Mouse (Mus musculus) ES-Bruce4 (cell line): ENCODE measurements at regions not wholly inside any gene's neighbourhood (a gene's known extent, or its start where the extent isn't known, plus 50 kb on each side); places are given as distances from the start of the nearest gene placed in this dataset.

Experiments
- H3K27ac ChIP-seq: 2 replicates; pipeline ENCODE4 v1.5.1; 2012; ENCODE audit warnings: low read length, inconsistent platforms; ENCODE audit not compliant: insufficient read depth
- H3K27me3 ChIP-seq: 2 replicates; pipeline ENCODE4 v1.6.1; 2012; ENCODE audit warnings: mild to moderate bottlenecking, low read length, inconsistent platforms; ENCODE audit not compliant: control insufficient read depth, poor library complexity, insufficient read depth, severe bottlenecking
- H3K36me3 ChIP-seq: 2 replicates; pipeline ENCODE4 v1.6.1; 2012; ENCODE audit warnings: inconsistent platforms, mild to moderate bottlenecking, low read length, moderate library complexity; ENCODE audit not compliant: control insufficient read depth, poor library complexity, insufficient read depth, severe bottlenecking
- H3K4me1 ChIP-seq: one replicate; pipeline ENCODE4 v1.8.1; 2011; ENCODE audit warnings: low read length; ENCODE audit not compliant: control insufficient read depth, insufficient read depth
- H3K4me3 ChIP-seq: 2 replicates; pipeline ENCODE4 v1.5.1; 2011; ENCODE audit warnings: low read depth, mild to moderate bottlenecking, low read length
- H3K9ac ChIP-seq: 2 replicates; pipeline ENCODE4 v1.6.1; 2012; ENCODE audit warnings: low read depth, mild to moderate bottlenecking, inconsistent platforms; ENCODE audit not compliant: poor library complexity, severe bottlenecking
- H3K9me3 ChIP-seq: replicated peaks from 2 replicates; pipeline ENCODE4 v1.6.1; 2012; ENCODE audit warnings: mild to moderate bottlenecking, low read length, inconsistent platforms; ENCODE audit not compliant: control insufficient read depth, poor library complexity, insufficient read depth, severe bottlenecking
- CTCF ChIP-seq: IDR thresholded peaks from one replicate; pipeline ENCODE4 v1.8.1; 2011; ENCODE audit warnings: low read depth, low read length
- EP300 ChIP-seq: IDR thresholded peaks from 2 replicates; pipeline ENCODE4 v1.6.1; 2011; ENCODE audit warnings: low read depth, low read length; ENCODE audit not compliant: insufficient read depth
- POLR2A ChIP-seq: IDR thresholded peaks from one replicate; pipeline ENCODE4 v1.8.1; 2011; ENCODE audit warnings: low read length; ENCODE audit not compliant: insufficient read depth

DNA sequence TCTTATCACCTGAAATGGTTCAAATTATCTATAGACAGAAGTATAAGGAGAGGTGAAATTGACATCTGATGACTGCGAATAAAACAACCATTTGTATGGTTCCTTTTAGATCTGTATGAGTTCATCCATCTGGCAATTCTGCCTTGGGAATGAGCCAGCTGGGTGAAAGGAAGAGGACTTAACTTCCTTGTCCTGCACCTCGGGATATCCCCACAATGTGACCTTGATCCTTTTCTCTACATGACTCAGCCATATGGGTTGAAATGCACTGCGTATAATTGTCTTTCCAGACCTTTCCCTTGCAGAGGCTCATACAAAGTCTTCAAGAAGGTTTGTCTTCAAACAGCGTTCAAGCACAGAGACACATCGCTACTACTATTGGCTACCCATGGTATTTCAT is 292.6 kb upstream of the Pitrm1 start:
- TF ChIP-seq POLR2A = no peak
- TF ChIP-seq CTCF = no peak
- no peak for TF ChIP-seq EP300
- Histone ChIP-seq H3K27me3 (no peaks in the 10 kb centered on the region; the same call in 1 of the 2 replicates), H3K4me1 (no peaks in the 10 kb centered on the region), H3K36me3 (no peaks in the 10 kb centered on the region), H3K9me3 (no peaks in the 10 kb centered on the region), H3K4me3 (no peak overlapping the region), H3K9ac (no peak overlapping the region), H3K27ac (no peak overlapping the region)

DNA sequence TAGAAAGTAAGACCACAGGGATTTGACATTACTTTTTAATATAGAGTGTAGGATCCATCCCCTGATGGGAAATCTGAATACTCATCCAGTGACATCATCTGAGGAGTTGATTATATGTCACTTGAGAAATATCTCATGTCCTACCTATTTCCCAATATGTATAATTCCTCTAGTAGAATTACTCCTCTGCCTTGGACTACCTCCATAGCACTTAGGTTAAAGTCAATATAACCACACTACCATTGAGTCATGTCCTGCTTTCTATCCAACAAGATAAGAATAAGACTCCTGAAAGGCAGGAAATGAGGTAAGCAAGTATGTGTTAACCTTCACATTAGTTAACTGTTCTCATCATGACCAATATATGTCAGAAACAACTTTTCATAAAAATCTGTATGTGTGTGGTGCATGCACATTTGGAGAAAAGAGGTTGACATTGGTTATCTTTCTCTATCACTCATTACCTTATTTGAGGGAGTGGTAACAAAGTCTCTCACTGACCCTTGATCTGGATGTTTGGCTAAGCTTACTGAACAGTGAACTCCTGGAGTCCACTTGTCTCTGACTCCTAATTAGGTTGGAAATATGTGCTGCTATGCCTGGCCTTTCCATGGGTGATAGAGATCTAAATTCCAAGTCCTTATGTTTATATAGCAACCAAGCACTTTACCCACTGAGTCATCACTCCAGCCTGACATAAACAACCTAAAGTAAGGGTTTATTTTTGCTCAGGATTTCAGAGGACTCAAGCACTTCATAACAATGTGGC is 292.0 kb upstream of the Pitrm1 start:
- TF ChIP-seq POLR2A (no peak), EP300 (no peak)
- Histone ChIP-seq H3K27ac (no peak overlapping the region), H3K9me3 (no peaks in the 10 kb centered on the region)

DNA sequence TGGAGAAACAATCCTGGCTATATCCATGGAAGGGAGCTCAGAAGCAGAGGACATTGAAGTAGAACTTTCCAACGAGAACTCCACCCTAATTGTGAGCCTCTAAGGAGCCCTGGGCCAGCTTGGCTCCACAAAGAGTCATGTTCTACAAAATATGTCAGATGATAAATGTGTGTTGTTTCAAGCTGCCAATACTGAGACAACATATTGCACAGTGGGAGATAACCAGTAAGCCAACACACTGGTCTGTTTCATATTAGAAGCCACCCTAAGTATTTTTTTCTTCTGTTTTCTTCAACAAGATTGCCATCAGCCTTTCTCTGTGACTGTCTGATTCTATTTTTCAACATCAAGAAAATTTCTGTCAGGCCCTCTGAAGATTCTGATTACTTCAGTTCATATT is 289.5 kb upstream of the Pitrm1 start:
- no peaks in the 10 kb centered on the region for H3K36me3 ChIP-seq
- H3K27ac ChIP-seq = no peak overlapping the region
- H3K4me1 ChIP-seq = no peaks in the 10 kb centered on the region
- no peak overlapping the region for H3K4me3 ChIP-seq
- H3K9me3 ChIP-seq = no peaks in the 10 kb centered on the region
- no peaks in the 10 kb centered on the region; the same call in 1 of the 2 replicates for H3K27me3 ChIP-seq
- no peak overlapping the region for H3K9ac ChIP-seq
- TF ChIP-seq EP300 (no peak), POLR2A (no peak), CTCF (no peak)

More for the DNA sequence above, 292.0 kb upstream of the Pitrm1 start:
- no peaks in the 10 kb centered on the region; the same call in 1 of the 2 replicates for H3K27me3 ChIP-seq
- H3K9ac ChIP-seq = no peak overlapping the region
- H3K36me3 ChIP-seq = no peaks in the 10 kb centered on the region
- no peaks in the 10 kb centered on the region for H3K4me1 ChIP-seq
- H3K4me3 ChIP-seq = no peak overlapping the region

DNA sequence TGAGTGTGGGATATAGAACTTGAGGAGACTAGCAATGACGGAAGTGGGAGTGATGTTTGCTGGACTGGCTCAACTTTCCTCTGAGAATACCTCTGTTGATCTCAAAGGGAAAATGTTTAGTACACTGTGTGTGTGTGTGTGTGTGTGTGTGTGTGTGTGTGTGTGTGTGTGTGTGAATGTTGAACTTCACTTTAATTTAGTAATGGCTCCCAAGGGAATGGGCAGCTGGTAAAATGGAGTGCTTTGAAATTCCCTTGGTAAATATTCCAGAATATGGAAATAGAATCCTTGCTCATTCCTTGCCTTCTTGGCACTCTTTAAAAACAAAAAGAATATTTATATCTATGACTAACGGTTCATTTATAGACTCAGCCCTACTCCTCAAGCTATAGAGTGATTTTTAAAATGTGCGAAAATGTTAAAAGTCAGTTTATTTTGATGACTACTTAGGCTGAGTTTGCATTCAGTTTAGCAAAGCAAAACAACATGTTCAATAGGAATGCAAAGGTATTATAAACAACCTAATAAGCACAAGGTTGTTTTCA is 287.6 kb upstream of the Pitrm1 start:
- Histone ChIP-seq H3K9me3 (no peaks in the 10 kb centered on the region), H3K4me3 (no peak overlapping the region), H3K27me3 (no peaks in the 10 kb centered on the region; the same call in 1 of the 2 replicates), H3K9ac (no peak overlapping the region), H3K4me1 (no peaks in the 10 kb centered on the region), H3K27ac (no peak overlapping the region), H3K36me3 (no peaks in the 10 kb centered on the region)
- TF ChIP-seq CTCF (no peak), EP300 (no peak), POLR2A (no peak)

DNA sequence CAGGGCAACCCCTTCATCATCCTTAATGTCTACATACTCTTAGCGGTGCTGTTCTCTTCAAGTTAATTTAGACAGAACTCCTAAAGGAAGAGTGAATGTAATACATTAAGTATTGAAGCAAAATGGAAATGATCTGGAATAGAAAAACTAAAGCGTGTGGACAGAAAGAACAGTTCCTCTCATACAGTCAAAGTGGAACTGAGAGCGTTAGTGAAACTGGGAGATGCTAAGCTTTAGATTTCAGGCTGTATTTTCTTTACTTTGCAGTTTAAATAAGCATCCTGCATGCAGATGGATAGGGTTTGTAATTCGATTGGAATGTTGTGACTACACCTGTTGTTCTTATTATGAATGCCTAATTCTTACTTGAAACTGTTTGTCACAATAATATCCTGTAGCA is 286.5 kb upstream of the Pitrm1 start:
- Histone ChIP-seq H3K27ac (no peak overlapping the region), H3K9me3 (peaks cover 5% of the 10 kb centered on the region), H3K27me3 (no peaks in the 10 kb centered on the region; the same call in 1 of the 2 replicates), H3K9ac (no peak overlapping the region), H3K36me3 (no peaks in the 10 kb centered on the region), H3K4me3 (no peak overlapping the region), H3K4me1 (no peaks in the 10 kb centered on the region)
- TF ChIP-seq EP300 (no peak), CTCF (no peak), POLR2A (no peak)

DNA sequence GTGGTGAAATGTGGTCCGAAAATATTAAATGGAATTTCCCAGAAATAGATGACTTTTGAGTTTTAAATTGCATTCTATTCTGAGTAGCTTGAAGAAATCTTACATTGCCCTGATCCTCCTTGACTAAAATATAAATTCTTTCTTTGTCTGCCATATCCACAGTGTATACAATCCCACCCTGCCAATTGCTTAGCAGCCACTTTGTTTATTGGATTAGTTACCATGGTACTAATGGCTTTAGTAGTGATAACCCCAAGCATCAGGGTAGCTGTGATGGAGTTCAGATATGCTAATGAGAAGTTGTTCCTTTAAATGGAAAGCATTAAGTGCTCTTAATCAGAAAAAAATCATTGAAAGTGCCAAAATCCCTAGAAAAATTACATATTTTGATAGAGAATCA is 277.4 kb upstream of the Pitrm1 start:
- no peak overlapping the region for H3K4me3 ChIP-seq
- H3K9me3 ChIP-seq = peaks cover 19% of the 10 kb centered on the region
- no peak overlapping the region for H3K9ac ChIP-seq
- H3K36me3 ChIP-seq = no peaks in the 10 kb centered on the region
- no peaks in the 10 kb centered on the region for H3K27me3 ChIP-seq
- no peaks in the 10 kb centered on the region for H3K4me1 ChIP-seq
- TF ChIP-seq CTCF (no peak), POLR2A (no peak), EP300 (no peak)
- no peak overlapping the region for H3K27ac ChIP-seq
